Mouse (Mus musculus) CD4-positive, CD25-positive, alpha-beta regulatory T cell, adult 2 months (primary cell): ENCODE results near the gene Gm6460.
"Not testable (repeated sequence)": the region's sequence is repeated elsewhere in the genome, so short reads cannot be mapped to it uniquely, and the experiment has no call there.

Source experiments
- DNase-seq: peaks from one replicate; pipeline ENCODE4 v3.0.0-alpha.2; 2012; ENCODE audit warnings: low read depth, low spot score

Gm6460 gene

DNA sequence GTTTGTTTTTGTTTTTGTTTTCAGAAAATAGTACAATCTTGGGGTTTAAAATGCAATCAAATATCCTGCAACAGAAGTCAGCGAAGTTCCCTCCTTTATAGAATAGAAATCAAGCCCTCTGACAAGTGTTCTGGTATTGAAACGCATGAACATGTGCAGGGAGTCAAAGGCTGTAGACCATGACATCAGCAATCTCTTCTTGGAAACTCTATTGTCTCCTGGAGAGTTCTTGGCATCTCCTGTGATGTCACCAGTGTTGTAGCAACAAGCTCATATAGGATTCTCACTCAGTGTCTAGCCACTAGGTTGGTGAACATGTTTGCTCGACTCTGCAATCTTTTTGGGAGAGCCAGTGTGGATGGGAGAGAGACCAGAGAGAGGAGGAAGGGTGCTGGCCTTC lies at the start of gene Gm6460:
Gm6460 (plus strand) TSS at position 301 of the 400 bp plus-strand sequence.
- not testable (repeated sequence) for DNase-seq
